Mouse (Mus musculus) macrophage (primary cell): ENCODE data around the gene Pick1. TPM values are rescaled to one million over a fixed set of nuclear protein-coding genes. Genes with fewer than 3 reads are reported as not detected.

ENCODE experiments used
- H3K27ac ChIP-seq: fragments of 350-480 bp; formaldehyde crosslinking; 2 replicates; pipeline ENCODE4 v1.9.0; 2021
- H3K36me3 ChIP-seq: fragments of 350-480 bp; formaldehyde crosslinking; 2 replicates; pipeline ENCODE4 v1.9.0; 2021; ENCODE audit errors: inconsistent target
- H3K4me3 ChIP-seq: fragments of 350-480 bp; formaldehyde crosslinking; 2 replicates; pipeline ENCODE4 v1.9.0; 2021; ENCODE audit errors: inconsistent target
- H3K79me2 ChIP-seq: fragments of 350-480 bp; formaldehyde crosslinking; 2 replicates; pipeline ENCODE4 v1.9.0; 2021; ENCODE audit errors: inconsistent target
- WGBS: methylation state at CpG from one replicate; pipeline ENCODE4 v1.1.7; 2026; ENCODE audit warnings: inconsistent platforms; ENCODE audit not compliant: missing documents; 5-methylcytosine and 5-hydroxymethylcytosine counted together
- polyA plus RNA-seq: library from polyadenylated mRNA; stranded (reverse); fragments of 250-400 nt; gene quantifications from 3 replicates; pipeline ENCODE4 v1.2.4, GENCODE M21; 2018; ENCODE audit warnings: inconsistent platforms

Gene Pick1
- polyA plus RNA-seq, 1 experiment from 2014 or later = 9.4 TPM

DNA sequence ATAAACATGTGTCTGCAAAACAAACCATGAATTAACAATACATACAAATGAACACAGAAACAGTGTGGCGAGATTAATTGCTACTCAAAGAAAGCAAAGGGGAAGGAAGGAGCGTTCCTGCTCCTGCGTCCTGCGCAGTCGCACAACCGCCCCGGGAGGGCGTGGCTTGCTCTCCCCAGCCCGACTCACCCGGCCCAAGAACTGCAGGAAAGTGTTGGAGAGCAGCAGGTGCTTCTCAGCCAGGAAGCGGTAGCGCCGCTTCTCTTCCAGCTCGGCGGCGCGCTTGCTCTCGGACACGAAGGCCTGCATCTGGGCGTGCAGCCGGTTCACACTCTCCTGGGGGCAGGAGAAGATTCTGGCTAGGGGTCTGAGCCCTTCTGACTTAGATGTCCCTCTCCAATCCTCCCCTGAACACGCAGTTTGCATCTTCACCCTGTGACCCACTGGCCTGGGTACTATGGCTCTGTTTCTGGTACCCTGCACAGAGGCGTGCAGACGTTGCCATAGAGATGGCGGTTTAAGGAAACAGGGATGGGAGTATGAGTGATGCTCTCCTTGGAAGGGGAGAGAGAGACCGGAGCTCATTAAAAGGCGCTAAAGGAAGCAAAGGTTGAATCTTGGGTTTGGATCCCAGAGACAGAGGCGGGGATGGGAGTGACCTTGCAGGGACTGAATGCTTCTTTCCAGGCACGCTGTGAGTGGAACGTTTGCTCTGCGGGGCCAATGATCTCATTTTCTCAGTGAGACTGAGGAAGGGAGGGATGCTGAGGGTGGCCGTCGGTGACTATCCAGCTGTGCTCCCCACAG is 41.5 kb downstream of the Pick1 start:
- H3K4me3 ChIP-seq = peak overlapping the region; percentile 9; the same call in 1 of the 2 replicates
- H3K79me2 ChIP-seq = no peaks in the 10 kb centered on the region
- H3K36me3 ChIP-seq = no peaks in the 10 kb centered on the region
- no peak overlapping the region for H3K27ac ChIP-seq
- 3% methylated on average over 33 of the region's 33 CpGs for WGBS

DNA sequence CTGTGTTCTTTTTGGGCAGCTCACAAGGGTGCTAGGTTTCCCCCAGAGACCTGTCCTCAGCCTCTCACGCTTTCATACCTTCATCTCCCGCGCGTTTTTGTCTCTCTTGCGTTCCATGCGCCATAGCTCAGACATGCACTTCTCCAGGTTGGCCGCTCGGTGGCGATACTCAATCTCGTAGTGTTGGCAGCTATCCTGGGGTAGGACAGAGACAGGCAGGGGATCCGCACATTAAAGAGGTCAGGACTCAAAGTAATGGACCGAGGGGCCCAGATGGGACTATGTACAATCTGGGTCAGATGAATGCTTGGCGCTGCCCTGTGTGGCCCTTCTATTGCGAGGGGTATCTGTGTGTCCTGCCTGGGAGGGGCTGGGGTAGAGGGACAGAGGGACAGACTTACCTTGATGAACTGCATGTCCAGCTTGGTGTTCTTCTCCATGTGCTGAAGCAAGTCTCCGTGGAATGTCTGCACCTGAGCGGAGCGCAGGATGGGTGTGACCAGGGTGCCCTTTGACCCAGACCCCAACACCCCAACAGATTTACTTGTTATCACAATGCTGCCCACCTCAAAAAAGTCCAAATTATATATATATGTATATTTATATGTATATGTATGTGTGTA is 42.3 kb downstream of the Pick1 start:
- 23% methylated on average over 17 of the region's 17 CpGs for WGBS
- Histone ChIP-seq H3K27ac (no peak overlapping the region), H3K36me3 (no peaks in the 10 kb centered on the region), H3K79me2 (no peaks in the 10 kb centered on the region), H3K4me3 (no peak overlapping the region)

DNA sequence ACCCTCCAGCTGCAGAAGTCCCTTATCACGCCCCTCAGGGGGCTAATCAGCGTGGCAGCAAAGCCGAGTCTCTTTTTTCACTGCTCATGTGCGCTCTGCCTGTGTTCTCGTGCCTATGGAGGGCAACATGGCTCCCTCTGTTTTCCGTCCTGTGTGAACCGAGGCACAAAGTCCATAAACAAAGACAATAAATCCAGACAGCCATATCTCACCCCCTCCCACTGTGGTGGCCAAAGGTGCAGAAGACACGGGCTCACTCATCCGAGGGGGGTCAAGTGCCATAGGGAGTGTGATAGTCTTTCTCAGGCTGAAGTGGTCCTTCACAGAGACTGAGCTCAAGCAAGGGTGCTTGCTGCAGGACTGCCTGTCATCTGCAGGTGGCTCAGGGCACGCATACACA is 44.0 kb downstream of the Pick1 start:
- 90% methylated on average over 10 of the region's 10 CpGs for WGBS
- Histone ChIP-seq H3K4me3 (no peak overlapping the region), H3K27ac (no peak overlapping the region), H3K79me2 (no peaks in the 10 kb centered on the region), H3K36me3 (no peaks in the 10 kb centered on the region)

DNA sequence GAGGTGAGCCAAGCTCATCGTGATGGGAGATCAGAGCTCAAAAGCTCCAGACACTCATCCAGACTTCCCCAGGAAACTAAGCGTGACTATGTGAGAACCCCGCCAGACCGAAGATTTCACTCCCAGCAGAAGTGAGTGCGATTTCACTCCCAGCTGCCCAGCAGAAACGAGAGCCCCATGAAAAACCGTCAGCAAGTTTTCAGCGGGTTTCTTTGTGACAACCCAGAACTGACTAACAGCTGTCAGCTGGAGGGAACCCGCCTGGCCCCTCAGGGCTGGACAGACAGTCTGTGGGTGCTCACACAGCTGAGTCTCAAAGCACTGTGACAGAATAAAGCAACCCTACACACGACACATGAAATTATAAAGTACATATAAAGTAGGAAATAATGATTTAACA is 48.8 kb downstream of the Pick1 start:
- no peak overlapping the region for H3K27ac ChIP-seq
- 86% methylated on average over 10 of the region's 10 CpGs for WGBS
- H3K4me3 ChIP-seq = no peak overlapping the region
- H3K79me2 ChIP-seq = no peaks in the 10 kb centered on the region
- no peaks in the 10 kb centered on the region for H3K36me3 ChIP-seq

DNA sequence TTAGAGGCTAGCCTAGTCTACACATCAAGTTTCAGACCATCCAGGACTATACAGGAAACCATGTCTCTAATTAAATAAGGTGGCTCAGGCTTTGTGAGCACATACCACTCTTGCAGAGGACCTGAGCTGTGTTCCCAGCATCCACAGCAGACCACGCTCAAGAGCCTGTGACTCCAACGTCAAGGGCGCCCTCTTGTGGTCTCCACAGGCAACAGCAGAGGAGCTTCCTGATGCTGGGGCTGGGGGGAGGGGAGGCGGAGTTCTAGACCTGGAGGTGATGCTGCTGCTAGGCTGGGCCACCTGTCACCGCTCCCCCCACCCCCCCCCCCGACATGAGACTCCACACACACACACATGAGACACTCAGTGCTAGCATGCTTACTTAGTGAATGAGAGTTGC is 51.2 kb downstream of the Pick1 start:
- Histone ChIP-seq H3K4me3 (no peak overlapping the region), H3K79me2 (no peaks in the 10 kb centered on the region), H3K27ac (no peak overlapping the region), H3K36me3 (no peaks in the 10 kb centered on the region)
- 56% methylated on average over 6 of the region's 6 CpGs for WGBS

DNA sequence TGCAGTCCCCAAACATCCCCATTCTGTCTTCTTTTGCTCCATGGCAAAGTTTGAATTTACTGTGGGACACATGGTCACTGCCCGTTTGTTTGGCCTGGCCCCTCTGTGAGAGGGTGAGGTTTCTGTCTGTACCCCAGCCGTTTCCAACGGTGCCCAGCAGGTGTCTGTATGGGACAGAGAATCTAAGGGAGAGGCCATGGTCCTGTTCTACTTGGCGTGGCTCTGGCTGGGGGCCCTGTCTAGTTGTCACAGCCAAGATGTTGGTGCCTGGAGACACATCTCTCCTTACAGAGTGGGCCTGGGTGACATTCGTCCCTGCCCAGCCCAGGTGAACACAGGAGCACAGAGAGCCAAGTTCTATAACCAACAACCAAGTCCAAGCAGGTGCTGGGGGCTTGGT is 51.9 kb downstream of the Pick1 start:
- no peaks in the 10 kb centered on the region for H3K79me2 ChIP-seq
- no peak overlapping the region for H3K27ac ChIP-seq
- WGBS = 58% methylated on average over 5 of the region's 5 CpGs
- no peak overlapping the region for H3K4me3 ChIP-seq
- H3K36me3 ChIP-seq = no peaks in the 10 kb centered on the region

DNA sequence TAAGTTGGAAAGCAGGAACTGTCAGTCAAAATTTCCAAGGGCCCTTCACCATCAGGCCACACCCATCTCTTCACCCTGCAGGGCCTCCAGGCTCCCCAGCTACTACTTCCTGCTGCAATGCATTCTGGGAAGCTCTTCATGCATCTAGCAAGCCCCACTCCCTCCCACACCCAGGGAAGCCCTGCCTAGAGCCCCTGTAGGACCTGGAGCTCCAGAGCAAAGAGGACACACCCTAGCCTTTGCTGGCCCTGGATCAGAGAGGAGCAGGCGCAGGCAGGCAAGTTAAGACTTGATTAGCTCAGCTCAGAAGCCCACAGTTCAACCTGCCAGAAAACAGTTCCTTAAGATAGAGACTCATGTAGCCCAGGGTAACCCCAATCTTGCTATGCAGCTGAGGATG is 52.4 kb downstream of the Pick1 start:
- Histone ChIP-seq H3K27ac (no peak overlapping the region), H3K4me3 (no peak overlapping the region), H3K79me2 (no peaks in the 10 kb centered on the region), H3K36me3 (no peaks in the 10 kb centered on the region)
- 100% methylated on average over 1 of the region's 1 CpGs for WGBS

DNA sequence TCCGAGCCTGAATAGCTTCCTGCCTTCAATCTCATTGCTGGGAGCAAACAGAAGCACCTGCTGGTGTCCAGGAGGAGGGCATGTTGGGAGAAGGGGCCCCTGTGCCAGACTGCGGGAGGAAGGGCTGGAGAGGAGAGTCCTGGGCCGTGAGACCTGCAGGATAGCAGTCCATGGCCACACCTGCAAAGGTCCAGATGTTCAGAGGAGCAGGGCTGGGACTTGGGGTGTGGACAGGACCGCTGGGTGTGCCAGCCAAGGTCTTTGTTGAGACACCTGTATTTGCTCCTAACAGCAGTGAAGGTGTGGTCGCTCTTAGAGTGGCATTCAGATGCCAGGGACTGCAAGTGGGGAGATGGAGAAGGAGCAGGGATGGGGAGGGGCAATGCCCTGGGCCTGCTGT is 53.5 kb downstream of the Pick1 start:
- no peaks in the 10 kb centered on the region for H3K79me2 ChIP-seq
- no peak overlapping the region for H3K27ac ChIP-seq
- 91% methylated on average over 5 of the region's 5 CpGs for WGBS
- no peak overlapping the region for H3K4me3 ChIP-seq
- no peaks in the 10 kb centered on the region for H3K36me3 ChIP-seq

DNA sequence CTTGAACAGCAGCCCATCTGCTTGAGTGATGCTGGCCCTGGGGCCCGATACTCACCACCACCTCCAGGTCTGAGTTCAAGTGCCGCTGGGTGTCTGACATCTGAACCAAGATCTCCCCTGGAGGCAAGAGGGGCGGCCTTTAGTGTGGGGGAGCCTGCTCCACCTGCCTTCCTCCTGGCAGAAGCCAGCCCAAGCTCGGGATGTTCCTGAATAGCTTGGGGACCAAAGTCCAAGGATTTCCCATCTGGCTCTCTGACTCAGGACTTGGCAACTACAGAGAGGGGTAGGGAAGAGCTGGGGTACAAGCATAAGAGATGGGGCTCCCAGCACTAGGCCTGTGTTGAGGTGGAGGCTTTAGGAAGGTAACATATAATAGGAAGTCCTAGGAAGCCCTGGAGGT is 54.4 kb downstream of the Pick1 start:
- WGBS = 94% methylated on average over 4 of the region's 4 CpGs
- no peak overlapping the region for H3K4me3 ChIP-seq
- H3K79me2 ChIP-seq = no peaks in the 10 kb centered on the region
- no peaks in the 10 kb centered on the region for H3K36me3 ChIP-seq
- no peak overlapping the region for H3K27ac ChIP-seq

DNA sequence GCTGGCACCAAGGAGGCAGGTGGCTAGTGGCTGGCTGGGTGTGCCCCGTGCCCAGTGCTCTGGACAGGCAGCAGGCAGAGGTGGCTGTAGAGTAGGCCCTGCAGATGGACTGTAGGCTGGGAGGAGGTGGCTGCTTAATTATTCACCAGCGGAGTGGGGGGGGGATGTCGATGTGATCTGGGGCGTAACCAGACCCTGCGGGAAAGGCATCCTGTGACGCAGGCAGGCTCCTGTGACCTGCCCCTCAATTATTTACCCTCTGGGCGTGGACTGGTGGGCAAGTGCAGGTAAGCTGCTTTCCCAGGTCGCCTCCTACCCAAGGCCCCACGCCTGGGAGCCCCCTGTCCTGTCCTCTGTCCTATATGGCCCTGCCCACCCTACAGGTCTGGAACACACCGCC is 56.4 kb downstream of the Pick1 start, which contains the start of gene Baiap2l2:
TSS of gene Baiap2l2 (minus strand) at position 139 of the 400 bp plus-strand sequence.
- no peak within 1 kb of the TSS for H3K4me3 ChIP-seq

DNA sequence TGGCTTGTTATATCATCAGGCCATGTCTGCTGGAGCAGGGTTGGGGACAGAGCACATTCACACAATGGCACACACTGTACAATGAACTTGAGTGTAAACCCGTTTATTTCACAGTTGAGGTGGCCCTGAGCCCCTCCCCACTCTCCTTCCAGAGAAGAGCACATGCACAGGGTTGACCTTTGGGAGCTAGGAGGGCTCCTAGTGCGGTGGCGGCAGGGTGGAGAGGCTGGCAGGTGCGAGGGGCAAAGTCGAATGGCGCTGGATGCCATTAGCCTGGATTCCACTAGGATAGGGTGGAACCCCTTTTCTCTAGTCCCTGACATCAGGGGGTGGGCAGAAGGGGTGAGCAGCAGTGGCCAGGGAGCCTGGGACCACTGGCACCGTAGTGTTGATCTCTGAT is 57.2 kb downstream of the Pick1 start:
- Histone ChIP-seq H3K79me2 (no peaks in the 10 kb centered on the region), H3K4me3 (no peak overlapping the region), H3K36me3 (no peaks in the 10 kb centered on the region), H3K27ac (no peak overlapping the region)
- WGBS = 96% methylated on average over 7 of the region's 7 CpGs

More for the DNA sequence above, 56.4 kb downstream of the Pick1 start, which contains the start of gene Baiap2l2:
- Histone ChIP-seq H3K36me3 (no peaks in the 10 kb centered on the region), H3K27ac (no peak within 1 kb of the TSS), H3K79me2 (no peaks in the 10 kb centered on the region)
- WGBS = 90% methylated on average over 10 of the region's 10 CpGs

DNA sequence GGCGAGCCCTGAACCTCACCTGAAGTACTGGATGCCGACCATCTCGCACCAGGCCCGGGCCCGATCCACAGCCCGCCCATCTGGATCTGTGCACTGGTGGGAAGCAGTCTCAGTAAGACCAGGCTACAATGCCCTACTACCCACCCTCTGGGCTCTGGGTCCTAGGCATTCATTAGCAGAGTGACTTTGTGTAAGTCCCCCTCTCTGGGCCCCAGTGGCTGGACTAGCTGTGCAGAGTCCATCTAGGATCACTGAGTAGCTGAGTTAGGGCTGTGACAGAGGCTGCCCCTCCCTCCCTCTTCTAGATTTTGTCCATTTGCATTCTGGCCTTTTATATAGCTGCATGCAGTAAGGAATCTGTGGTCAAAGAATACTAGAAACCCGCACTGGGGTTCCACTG is 58.1 kb downstream of the Pick1 start:
- Histone ChIP-seq H3K36me3 (no peaks in the 10 kb centered on the region), H3K27ac (no peak overlapping the region), H3K4me3 (no peak overlapping the region), H3K79me2 (no peaks in the 10 kb centered on the region)
- 92% methylated on average over 3 of the region's 7 CpGs for WGBS

DNA sequence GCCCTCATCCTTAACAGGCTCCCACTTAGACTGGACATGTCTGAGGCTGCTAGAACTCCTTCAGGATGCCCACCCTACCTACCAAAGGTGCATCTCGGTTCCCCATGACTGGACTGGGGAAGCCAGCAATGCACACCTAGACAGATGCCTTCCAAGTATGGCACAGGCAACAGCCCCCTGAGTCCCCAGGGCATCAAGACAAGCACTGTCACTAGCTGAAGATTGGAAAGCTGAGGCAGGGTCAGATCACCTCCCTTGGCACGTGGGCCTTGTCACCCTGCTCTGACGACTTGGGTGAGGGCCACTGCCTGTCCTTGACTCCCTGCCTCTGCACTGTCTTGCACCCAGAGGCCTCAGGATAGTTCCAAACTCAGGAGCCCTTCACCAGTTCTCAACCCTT is 59.4 kb downstream of the Pick1 start:
- H3K79me2 ChIP-seq = no peaks in the 10 kb centered on the region
- WGBS = 96% methylated on average over 3 of the region's 3 CpGs
- H3K36me3 ChIP-seq = no peaks in the 10 kb centered on the region
- H3K4me3 ChIP-seq = no peak overlapping the region
- no peak overlapping the region for H3K27ac ChIP-seq

DNA sequence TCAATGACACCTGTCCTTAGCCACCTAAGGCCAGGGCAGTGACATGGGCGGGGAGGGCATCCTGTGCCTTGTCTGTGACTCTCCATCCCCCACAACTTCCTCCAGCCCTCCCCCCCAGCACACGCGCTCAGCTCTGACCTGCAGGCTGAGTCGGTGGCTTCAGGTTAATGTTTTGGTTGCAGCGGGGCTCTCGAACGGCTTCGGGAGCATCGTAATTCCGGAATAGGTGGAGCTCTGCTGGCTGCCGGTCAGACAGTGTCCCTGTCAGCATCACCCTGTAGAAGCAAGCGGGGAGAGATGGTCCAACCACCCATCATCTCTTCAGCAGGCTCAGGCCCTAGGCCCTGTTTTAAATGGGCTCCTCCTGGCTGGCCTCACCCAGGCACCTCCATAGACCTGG is 60.5 kb downstream of the Pick1 start:
- H3K4me3 ChIP-seq = no peak overlapping the region
- H3K36me3 ChIP-seq = no peaks in the 10 kb centered on the region
- WGBS = 98% methylated on average over 12 of the region's 12 CpGs
- no peak overlapping the region for H3K27ac ChIP-seq
- no peaks in the 10 kb centered on the region for H3K79me2 ChIP-seq

DNA sequence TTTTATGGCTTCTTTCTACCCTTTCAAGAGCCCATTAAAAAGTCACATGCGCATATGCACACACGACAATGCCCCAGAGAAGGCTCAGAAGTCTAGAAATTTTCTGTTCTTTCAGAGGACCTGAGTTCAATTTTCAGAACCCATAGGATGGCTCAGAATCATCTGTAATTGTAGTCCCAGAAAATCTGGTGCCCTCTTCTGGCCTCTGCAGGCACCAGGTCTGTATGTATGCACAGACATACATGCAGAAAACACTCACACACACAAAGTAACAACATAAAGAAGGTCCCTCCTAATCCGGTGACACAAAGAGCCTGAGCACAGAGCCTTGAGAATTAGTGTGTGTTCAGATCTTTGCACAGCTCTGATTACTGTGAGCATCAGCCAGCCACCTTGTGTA is 61.4 kb downstream of the Pick1 start:
- no peak overlapping the region for H3K27ac ChIP-seq
- H3K36me3 ChIP-seq = no peaks in the 10 kb centered on the region
- WGBS = 89% methylated on average over 3 of the region's 3 CpGs

More for the DNA sequence above, 61.4 kb downstream of the Pick1 start:
- Histone ChIP-seq H3K79me2 (no peaks in the 10 kb centered on the region), H3K4me3 (no peak overlapping the region)
